Mouse (Mus musculus) retina, embryonic 14.5 days (tissue): ENCODE results near the gene Il17d.

Experiments used
- DNase-seq: peaks from one replicate; pipeline ENCODE4 v3.0.0-alpha.2; 2015; ENCODE audit warnings: low spot score

Gene Il17d

DNA sequence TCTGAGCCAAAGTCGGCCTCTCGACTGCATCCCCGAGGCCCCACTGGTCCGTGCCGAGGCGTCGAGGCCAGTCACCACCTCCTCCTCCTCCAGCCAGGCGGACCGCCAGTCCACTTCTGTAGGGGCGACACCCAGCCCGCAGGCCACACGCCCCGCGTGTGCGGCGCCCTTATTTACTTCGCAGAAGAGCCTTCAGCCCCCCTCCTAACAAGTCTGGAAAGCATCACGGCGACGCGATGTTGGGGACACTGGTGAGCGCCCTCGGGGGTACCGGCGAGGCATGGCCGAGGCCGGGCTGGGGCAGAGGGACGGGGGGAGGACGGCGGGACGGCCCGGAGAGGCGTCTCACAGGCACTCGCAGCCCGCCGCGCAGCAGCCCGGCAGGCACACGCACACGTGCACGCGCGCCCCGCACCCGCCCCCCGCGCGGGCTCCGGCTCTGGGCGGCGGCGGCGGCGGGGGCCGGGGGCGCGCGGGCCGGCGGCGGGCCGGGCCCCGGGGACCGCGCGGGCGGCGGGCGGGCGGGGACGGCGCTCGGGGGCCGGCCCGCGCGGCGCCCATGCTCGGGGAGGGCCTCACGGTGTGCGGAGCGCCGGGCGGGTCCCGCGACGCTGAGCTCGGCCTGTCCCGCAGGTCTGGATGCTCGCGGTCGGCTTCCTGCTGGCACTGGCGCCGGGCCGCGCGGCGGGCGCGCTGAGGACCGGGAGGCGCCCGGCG is at the start of gene Il17d:
Il17d (plus strand) TSS at position 107 of the 717 bp plus-strand sequence.
- DNase-seq = peak; percentile 57

- DNase-seq = no peak
These were observed 49.5 kb upstream of the Il17d start for GRCm38 (mm10) chr14:57475057-57475456.

DNA sequence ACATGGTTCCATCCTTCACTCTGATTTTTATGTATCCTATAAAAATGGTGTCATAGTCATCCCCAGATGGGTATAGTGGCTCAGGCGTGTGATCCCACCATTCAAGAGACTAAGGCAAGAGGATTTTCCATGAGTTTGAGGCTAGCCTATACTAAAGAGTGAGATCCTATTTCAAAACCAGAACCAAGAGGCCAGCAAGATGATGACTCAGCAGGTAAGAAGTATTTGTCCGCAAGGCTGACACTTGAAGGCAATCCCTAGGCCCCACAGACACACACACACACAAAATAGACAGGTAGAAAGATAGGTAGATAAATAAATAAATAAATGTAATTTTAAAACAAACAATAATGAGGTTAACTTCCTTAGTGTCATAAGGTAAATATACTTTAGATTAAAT is 42.3 kb upstream of the Il17d start:
- no peak for DNase-seq

- no peak for DNase-seq
These were observed 40.4 kb upstream of the Il17d start for GRCm38 (mm10) chr14:57484183-57484582.

DNA sequence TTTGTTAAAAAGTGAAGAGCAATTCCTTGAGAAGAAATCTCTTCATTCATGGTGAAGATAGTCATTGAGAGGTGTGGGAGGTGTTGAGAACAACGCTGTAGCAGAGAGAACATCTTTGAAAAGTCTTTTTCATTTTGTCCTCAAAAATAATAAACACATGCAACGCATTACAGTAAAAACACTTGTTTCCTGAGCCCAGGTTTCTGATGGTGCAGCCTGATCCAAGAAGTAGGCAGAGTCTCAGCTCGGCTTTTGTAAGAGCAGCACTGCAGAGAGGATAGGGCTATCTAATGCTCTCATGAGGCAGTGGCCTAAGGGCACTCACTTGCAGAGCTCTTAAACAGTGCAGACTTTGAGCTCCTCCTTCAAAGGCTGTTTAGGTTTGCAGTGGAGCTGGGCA is 34.9 kb upstream of the Il17d start:
- DNase-seq = no peak

GRCm38 (mm10) chr14:57493840-57494239 is 30.7 kb upstream of the Il17d start:
- DNase-seq = no peak

- no peak for DNase-seq
These were observed 20.8 kb upstream of the Il17d start for GRCm38 (mm10) chr14:57503729-57504128.

DNA sequence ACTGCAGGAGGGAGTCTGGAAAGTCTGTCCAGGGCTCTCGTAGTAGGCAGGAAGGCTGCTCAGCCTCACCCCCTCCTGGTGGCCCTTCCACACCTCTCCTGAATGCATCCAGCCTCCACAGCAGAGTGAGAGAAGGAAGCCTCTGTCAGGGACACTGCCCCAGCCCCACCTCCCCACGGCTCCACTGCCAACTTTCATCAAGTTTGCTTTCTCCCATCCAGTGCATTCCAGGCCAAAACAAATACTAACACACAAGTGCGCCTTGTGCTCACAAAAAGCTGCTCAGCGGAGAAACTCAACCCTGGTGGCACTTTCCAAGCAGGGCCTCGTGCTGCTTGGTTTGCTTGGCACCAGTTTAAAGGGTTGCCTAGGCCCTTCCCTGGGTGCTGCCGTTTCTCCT is 15.0 kb upstream of the Il17d start:
- no peak for DNase-seq

DNA sequence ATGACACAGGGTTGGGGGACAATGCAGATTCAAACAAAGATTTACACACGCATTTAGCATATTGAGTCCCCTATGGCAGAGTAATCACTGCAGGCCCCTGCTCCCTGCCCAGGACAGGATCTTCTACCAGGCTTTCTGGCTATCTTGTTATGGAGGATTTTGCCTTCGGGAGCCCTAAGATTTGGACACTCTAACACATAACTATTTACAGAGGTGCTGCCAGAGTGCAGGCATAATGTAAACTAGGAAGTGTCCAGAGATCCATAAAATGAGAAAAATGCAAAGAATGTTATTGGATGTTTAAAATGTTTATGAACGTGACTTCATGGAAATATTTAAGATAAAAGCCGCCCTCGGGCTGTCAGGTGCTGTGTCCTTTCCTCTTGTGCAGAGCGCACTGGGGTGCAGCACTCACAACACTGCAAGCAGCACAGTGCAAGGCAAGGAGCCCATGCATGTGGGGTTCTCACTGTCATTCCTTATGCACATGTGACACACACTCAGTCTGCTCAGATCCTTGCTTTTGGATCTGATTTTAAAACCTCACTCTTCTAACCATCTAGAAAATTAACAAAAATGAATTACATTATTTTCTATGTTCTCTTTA is 9.3 kb upstream of the Il17d start:
- no peak for DNase-seq

- DNase-seq = no peak
These were observed 7.6 kb upstream of the Il17d start for GRCm38 (mm10) chr14:57517001-57517400.

- DNase-seq = no peak
These were observed 815 bp upstream of the Il17d start for GRCm38 (mm10) chr14:57523762-57524161.

- peak; percentile 62 for DNase-seq
These were observed 942 bp downstream of the Il17d start for GRCm38 (mm10) chr14:57525388-57526049.

DNA sequence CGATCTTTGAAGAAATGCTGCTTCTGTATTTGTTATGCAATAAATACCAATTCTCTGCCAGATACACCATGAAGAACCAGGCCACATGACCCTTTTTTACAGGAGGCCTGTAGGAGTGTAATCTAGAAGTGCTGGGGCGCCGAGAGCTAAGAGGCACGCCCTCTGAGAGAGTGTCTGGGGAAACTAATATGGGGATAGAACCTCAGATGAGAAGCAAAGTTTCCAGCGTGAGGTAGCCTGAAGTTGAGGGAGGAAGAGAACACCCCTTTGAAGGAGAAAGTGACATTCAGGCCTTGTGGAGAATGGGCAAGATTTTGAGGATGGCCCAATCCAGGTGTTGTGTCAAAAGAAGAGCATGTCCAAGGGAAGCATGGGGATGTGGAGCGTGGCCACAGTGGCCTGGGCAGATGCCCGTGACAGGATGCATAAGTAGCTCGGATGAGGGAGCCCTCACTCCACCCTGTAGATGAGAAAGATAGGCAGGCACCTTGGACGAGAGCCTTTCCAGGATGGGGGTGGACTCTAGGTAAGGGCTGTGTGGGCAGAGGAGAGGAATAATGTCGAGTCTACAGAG is 1.6 kb downstream of the Il17d start:
- DNase-seq = no peak

- DNase-seq = no peak
These were observed 2.5 kb downstream of the Il17d start for GRCm38 (mm10) chr14:57527122-57527521.

GRCm38 (mm10) chr14:57527598-57527997 is 3.0 kb downstream of the Il17d start:
- no peak for DNase-seq

DNA sequence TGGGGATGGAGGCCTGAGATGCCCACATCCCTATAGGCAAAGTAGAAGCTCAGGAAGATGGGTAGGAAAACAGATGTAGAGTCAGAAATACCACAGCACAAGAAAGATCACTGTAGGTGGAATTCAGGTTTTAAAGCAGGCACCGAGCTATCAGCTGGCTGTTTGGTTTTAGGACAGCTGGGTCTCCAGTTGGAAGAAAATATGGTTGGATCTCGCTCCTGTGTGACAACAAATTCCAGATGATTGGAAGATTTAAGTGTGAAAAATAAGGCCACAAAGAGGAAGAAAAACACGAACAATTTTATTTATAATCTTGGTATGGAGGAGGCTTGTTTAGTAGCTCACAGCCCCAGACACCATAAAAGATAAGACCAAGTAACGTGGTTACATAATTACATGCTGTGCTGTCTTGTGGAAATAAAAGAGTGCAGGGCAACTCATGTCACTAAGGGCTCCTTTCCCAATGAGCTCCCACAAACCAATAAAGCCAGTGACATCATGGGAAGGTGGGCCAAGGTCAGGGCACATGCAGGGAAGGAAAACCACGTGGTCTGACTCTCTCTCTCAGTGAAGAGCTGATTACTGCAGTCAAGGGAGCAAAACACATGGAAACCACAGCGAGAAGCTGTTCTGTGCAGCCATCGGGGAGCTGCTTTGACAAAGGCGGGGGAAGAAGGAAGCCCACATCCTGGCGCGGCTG is 4.7 kb downstream of the Il17d start:
- no peak for DNase-seq

DNA sequence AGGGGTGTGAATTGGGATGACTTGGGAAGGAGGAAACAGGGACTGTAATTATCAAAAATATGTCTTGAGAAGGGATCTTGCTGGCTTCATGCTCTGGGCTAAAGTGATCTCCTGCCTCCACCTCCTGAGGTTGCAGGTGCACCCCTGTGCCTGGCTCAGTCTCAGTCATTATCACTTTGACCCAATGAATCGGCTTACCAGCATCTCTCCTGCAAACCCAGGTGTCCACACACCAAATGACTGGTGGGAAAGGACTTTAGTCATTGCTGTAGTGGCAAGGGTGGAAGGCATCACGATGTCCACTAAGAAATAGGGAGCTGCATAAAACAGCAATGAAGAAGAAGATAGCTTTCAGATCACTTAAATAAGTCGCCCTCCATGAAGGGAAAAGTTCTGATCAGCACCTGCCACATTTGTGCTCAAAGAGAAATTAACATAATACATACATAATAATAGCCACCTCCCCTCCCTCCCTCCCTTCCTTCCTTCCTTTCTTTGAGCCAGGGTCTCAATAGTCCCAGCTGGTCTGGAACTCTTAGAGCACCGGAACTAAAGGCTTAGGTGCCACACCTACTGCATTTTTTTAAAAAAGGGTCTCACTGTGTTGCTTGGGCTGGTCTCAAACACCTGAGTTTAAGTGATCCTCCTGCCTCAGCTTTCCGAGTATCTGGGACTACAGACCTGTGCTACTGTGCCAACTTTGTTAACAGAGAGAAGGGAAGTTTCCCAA is 5.4 kb downstream of the Il17d start:
- DNase-seq = no peak

DNA sequence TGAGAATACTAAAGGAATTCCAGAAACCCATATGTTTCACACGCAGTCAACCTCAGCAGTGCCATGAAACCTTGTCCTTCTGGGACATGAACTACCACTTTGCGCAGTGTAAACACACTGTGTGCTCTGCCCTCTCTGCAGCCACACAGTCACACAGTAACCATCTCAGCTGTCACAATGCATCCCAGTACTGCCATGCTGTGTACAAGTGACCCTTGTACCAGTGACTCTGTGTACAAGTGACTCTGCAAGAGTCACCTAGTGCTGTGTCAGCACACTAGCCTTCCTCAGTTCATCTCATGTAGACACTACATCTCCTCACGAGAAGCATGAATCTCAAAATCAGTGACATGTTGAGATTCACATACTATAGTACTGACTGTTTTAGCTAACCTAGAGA is 8.0 kb downstream of the Il17d start:
- no peak for DNase-seq

DNA sequence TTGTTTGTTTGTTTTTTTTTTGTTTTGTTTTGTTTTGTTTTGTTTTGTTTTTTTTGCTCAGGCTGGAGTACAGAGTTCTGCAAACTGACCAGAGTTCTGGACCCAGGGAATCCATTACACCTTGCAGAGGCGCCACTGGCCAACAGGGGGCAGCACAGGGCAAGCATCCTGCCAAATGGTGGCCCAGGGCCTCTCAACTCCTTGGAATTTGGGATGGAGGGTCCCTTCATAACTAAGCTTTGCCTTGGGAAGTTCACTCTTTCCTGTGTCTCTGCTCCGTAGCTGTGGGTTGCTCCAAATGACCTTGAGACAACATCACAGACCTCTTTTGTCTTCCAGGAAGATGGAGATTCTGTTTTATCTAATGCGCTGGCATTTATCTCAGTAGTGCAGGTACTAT is 8.6 kb downstream of the Il17d start:
- DNase-seq = peak; percentile 79

- DNase-seq = no peak
These were observed 9.3 kb downstream of the Il17d start for GRCm38 (mm10) chr14:57533841-57534240.

DNA sequence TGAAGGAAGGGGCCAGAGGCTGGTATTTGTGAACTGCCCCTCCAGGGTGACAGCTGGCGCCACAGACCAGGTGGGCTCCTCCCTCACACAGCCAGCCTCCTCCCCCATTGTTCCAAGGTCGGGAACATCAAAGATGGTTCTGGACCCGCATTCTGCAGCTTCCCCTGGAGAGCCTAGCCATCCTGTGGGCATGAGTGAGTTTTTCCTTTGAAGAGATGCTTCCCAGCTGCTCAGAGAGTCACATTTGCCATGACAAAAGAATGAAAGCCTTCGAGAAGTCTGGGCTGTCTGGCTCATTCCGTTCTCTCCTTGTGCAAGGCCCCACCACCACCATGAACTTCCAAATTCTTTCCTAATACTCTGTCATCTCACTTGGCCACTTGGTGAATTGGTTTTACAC is 9.8 kb downstream of the Il17d start:
- DNase-seq = no peak

DNA sequence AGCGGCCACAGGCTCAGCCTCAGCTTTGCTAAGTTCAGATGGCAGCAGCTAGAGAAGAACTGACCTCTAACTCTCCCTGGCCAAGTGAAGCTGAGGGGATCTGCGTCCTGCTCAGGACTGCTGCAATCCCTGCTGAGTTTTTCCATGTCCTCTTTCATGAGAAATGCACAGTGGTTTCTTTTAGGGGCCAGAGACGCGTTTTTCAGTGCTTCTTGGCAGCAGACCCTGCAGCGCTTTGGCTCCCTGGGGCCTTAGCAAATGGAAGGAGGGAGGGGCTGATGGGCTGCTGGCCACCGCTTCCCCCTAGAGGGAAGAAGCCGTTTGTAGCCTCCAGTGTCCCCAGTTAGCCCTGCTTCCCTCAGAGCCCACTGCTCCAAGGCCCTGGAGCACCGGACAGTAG is 10.4 kb downstream of the Il17d start:
- DNase-seq = peak; percentile 33
